In genomic region chr5:128443848-128444247, GRCm38 (mm10) we compare ENCODE assay signal across 14 mouse cellular contexts. TPM values are rescaled to one million over a fixed set of nuclear protein-coding genes. Genes with fewer than 3 reads are reported as not detected.
DNase-seq lines count a peak whose midpoint lies in the region; ATAC-seq and TF ChIP-seq lines count a peak whose summit lies in the region.
"Had no signal": no experiment of that assay in that cellular context is flagged by ENCODE, and none has a peak within 500 bp of the region (broad histone marks: within the 10 kb centered on the region; RNA-seq: fewer than 3 reads in every experiment).

No protein-coding gene starts in this region.

- no peak for ATAC-seq in lung, embryonic 14.5 days (ENCODE audit: insufficient read depth)
- ATAC-seq in embryonic facial prominence, embryonic 15.5 days (ENCODE audit: insufficient number of reproducible peaks, low FRiP score, low TSS enrichment, low read depth): no peak
- ATAC-seq in neural tube, embryonic 14.5 days (ENCODE audit: low read depth): no peak
- ATAC-seq in megakaryocyte progenitor cell, adult 5-6 weeks (replicated peaks; ENCODE audit: poor library complexity): no peak

- no peaks in the 10 kb centered on the region for H3K4me1 ChIP-seq in lung, embryonic 14.5 days (ENCODE audit: insufficient read depth)
- H3K4me1 ChIP-seq in embryonic facial prominence, embryonic 15.5 days: peaks cover 8% of the 10 kb centered on the region; the same call in 1 of the 2 replicates
- no peaks in the 10 kb centered on the region for H3K4me1 ChIP-seq in neural tube, embryonic 14.5 days (ENCODE audit: control insufficient read depth, insufficient read depth, low read length)

- H3K27me3 ChIP-seq in lung, embryonic 14.5 days (ENCODE audit: insufficient read depth, low read length): peaks cover 17% of the 10 kb centered on the region
- peaks cover 43% of the 10 kb centered on the region for H3K27me3 ChIP-seq in embryonic facial prominence, embryonic 15.5 days
- H3K27me3 ChIP-seq in neural tube, embryonic 14.5 days (ENCODE audit: control insufficient read depth, insufficient read depth, low read length): peaks cover 10% of the 10 kb centered on the region

- H3K4me2 ChIP-seq in lung, embryonic 14.5 days: peak overlapping the region; percentile 41; the same call in 1 of the 2 replicates
- peak overlapping the region; percentile 28 for H3K4me2 ChIP-seq in embryonic facial prominence, embryonic 15.5 days (replicated peaks)
- peak overlapping the region; percentile 34 for H3K4me2 ChIP-seq in neural tube, embryonic 14.5 days (ENCODE audit: low read depth, low read length)

- WGBS in lung, embryonic 14.5 days: 62% methylated on average over 4 of the region's 4 CpGs
- 37% methylated on average over 4 of the region's 4 CpGs for WGBS in embryonic facial prominence, embryonic 15.5 days
- WGBS in neural tube, embryonic 14.5 days: 28% methylated on average over 4 of the region's 4 CpGs

- no peaks in the 10 kb centered on the region for H3K36me3 ChIP-seq in lung, embryonic 14.5 days (ENCODE audit: insufficient read depth)
- no peaks in the 10 kb centered on the region for H3K36me3 ChIP-seq in embryonic facial prominence, embryonic 15.5 days
- H3K36me3 ChIP-seq in neural tube, embryonic 14.5 days (ENCODE audit: control insufficient read depth, insufficient read depth, low read length): no peaks in the 10 kb centered on the region

- H3K9ac ChIP-seq in lung, embryonic 14.5 days: no peak overlapping the region
- H3K9ac ChIP-seq in embryonic facial prominence, embryonic 15.5 days: no peak overlapping the region
- H3K9ac ChIP-seq in neural tube, embryonic 14.5 days (replicated peaks; ENCODE audit: low read depth, low read length): no peak overlapping the region

- H3K4me3 ChIP-seq in lung, embryonic 14.5 days (ENCODE audit: low read depth, low read length): no peak overlapping the region
- no peak overlapping the region for H3K4me3 ChIP-seq in embryonic facial prominence, embryonic 15.5 days (replicated peaks)
- H3K4me3 ChIP-seq in neural tube, embryonic 14.5 days (ENCODE audit: low read depth, low read length): no peak overlapping the region

- no peak for DNase-seq in lung, embryonic 14.5 days
- DNase-seq in lung, postnatal 10 days: no peak
- DNase-seq in induced T-regulatory cell, adult 2 months (ENCODE audit: low read depth): peak; percentile 19
- DNase-seq in B cell, adult 2 months: no peak
- DNase-seq: adrenal gland, postnatal 25 days; cerebellum, adult 8-10 months; heart, postnatal 36 days; right cerebral cortex, postnatal 4 days; thymus, adult 2 months had no signal

- no peak for TF ChIP-seq CTCF in lung, embryonic 14.5 days (IDR thresholded peaks at IDR 0.05; ENCODE audit: low read depth)

- no peak overlapping the region for H3K27ac ChIP-seq in lung, embryonic 14.5 days (ENCODE audit: low read depth)
- H3K27ac ChIP-seq in embryonic facial prominence, embryonic 15.5 days (replicated peaks): no peak overlapping the region
- no peak overlapping the region for H3K27ac ChIP-seq in neural tube, embryonic 14.5 days (ENCODE audit: low read depth, low read length)

- no peaks in the 10 kb centered on the region for H3K9me3 ChIP-seq in lung, embryonic 14.5 days (ENCODE audit: low read depth, low read length)
- H3K9me3 ChIP-seq in embryonic facial prominence, embryonic 15.5 days (replicated peaks): no peaks in the 10 kb centered on the region
- H3K9me3 ChIP-seq in neural tube, embryonic 14.5 days (ENCODE audit: control insufficient read depth, low read length): no peaks in the 10 kb centered on the region

RNA-seq across cellular contexts. Expression of gene Tmem132d, which starts 11.0 kb away (rescaled TPM):
- 2.6 and 3.3 TPM in 2 replicates for polyA plus RNA-seq in lung, embryonic 14.5 days (2014; fragmentation: Nextera tagmentation; extraction: Ambion mirVana)
- 1.1 and 1.8 TPM in 2 replicates for polyA plus RNA-seq in embryonic facial prominence, embryonic 15.5 days (2015; fragmentation: Nextera tagmentation; extraction: Ambion mirVana)
- 2.9 and 4.3 TPM in 2 replicates for polyA plus RNA-seq in neural tube, embryonic 14.5 days (2014; fragmentation: Nextera tagmentation; extraction: Ambion mirVana)
- total RNA-seq in megakaryocyte progenitor cell, adult 5-6 weeks (2015): 0.02 TPM in 1 of 2 replicates, not detected in the other
- total RNA-seq in megakaryocyte progenitor cell, adult 5-6 weeks (2017): not detected in 2 replicates
- total RNA-seq: adrenal gland, postnatal 25 days; MEL had no signal
- polyA plus RNA-seq: liver, embryonic 16.5 days had no signal
